Mouse (Mus musculus): Measurements from ENCODE around the gene Pfdn2. TPM values are rescaled to one million over a fixed set of nuclear protein-coding genes. Genes with fewer than 3 reads are reported as not detected.

The Pfdn2 gene
- 1.4 and 1.5 TPM in 2 replicates for polyA plus RNA-seq (2012; rRNA removed; ENCODE audit: low replicate concordance)

GRCm38 (mm10) chr1:171345225-171346094 lies at the start of gene Pfdn2, which contains the start of gene Nit1:
Gene Pfdn2 (plus strand): TSS chr1:171345670.
Gene Nit1 (minus strand): TSS chr1:171345646.

GRCm38 (mm10) chr1:171328839-171329432 lies 16.5 kb upstream of the Pfdn2 start, which contains the start of gene Dedd:
Gene Dedd (plus strand): TSS chr1:171329145.

GRCm38 (mm10) chr1:171360656-171361055 lies 15.2 kb downstream of the Pfdn2 start, which contains the start of gene Klhdc9:
Gene Klhdc9 (minus strand): TSS chr1:171360798.

GRCm38 (mm10) chr1:171369845-171370556 lies 24.5 kb downstream of the Pfdn2 start, which contains the start of gene Nectin4:
Gene Nectin4 (plus strand): TSS chr1:171370099.

GRCm38 (mm10) chr1:171388376-171389102 lies 43.1 kb downstream of the Pfdn2 start, which contains the start of gene Arhgap30:
Gene Arhgap30 (plus strand): TSS chr1:171388954.

Other genes with a start within 250 kb of the Pfdn2 start
- gene Cfap126, start 231.8 kb upstream of the Pfdn2 start, polyA plus RNA-seq (2012; rRNA removed; ENCODE audit: low replicate concordance): 0.90 and 4.3 TPM in 2 replicates
- 189 and 291 TPM in 2 replicates for gene Sdhc, start 195.1 kb upstream of the Pfdn2 start, polyA plus RNA-seq (2012; rRNA removed; ENCODE audit: low replicate concordance)
- gene Mpz, start 195.0 kb upstream of the Pfdn2 start, polyA plus RNA-seq (2012; rRNA removed; ENCODE audit: low replicate concordance): 0.25 and 0.82 TPM in 2 replicates
- gene Pcp4l1, start 149.4 kb upstream of the Pfdn2 start, polyA plus RNA-seq (2012; rRNA removed; ENCODE audit: low replicate concordance): 27.8 and 42.5 TPM in 2 replicates
- 41.3 and 48.7 TPM in 2 replicates for gene Nr1i3, start 131.7 kb upstream of the Pfdn2 start, polyA plus RNA-seq (2012; rRNA removed; ENCODE audit: low replicate concordance)
- gene Tomm40l, start 123.2 kb upstream of the Pfdn2 start, polyA plus RNA-seq (2012; rRNA removed; ENCODE audit: low replicate concordance): 26.9 and 29.4 TPM in 2 replicates
- gene Apoa2, start 120.6 kb upstream of the Pfdn2 start, polyA plus RNA-seq (2012; rRNA removed; ENCODE audit: low replicate concordance): 2.0 and 3.7 TPM in 2 replicates
- gene Fcer1g, start 111.3 kb upstream of the Pfdn2 start, polyA plus RNA-seq (2012; rRNA removed; ENCODE audit: low replicate concordance): 24.2 and 71.8 TPM in 2 replicates
- 1.6 and 1.8 TPM in 2 replicates for gene Adamts4, start 95.2 kb upstream of the Pfdn2 start, polyA plus RNA-seq (2012; rRNA removed; ENCODE audit: low replicate concordance)
- gene Ndufs2, start 94.3 kb upstream of the Pfdn2 start, polyA plus RNA-seq (2012; rRNA removed; ENCODE audit: low replicate concordance): 127 and 139 TPM in 2 replicates
- gene B4galt3, start 75.3 kb upstream of the Pfdn2 start, polyA plus RNA-seq (2012; rRNA removed; ENCODE audit: low replicate concordance): 86.3 and 126 TPM in 2 replicates
- gene Ppox, start 64.5 kb upstream of the Pfdn2 start, polyA plus RNA-seq (2012; rRNA removed; ENCODE audit: low replicate concordance): 26.6 and 36.8 TPM in 2 replicates
- 30.2 and 30.4 TPM in 2 replicates for gene Usp21, start 57.7 kb upstream of the Pfdn2 start, polyA plus RNA-seq (2012; rRNA removed; ENCODE audit: low replicate concordance)
- gene Ufc1, start 50.6 kb upstream of the Pfdn2 start, polyA plus RNA-seq (2012; rRNA removed; ENCODE audit: low replicate concordance): 10.2 and 10.3 TPM in 2 replicates
- gene Dedd, start 16.5 kb upstream of the Pfdn2 start, polyA plus RNA-seq (2012; rRNA removed; ENCODE audit: low replicate concordance): 23.2 and 33.7 TPM in 2 replicates
- 60.9 and 66.1 TPM in 2 replicates for gene Nit1, start within 50 bp of the Pfdn2 start, polyA plus RNA-seq (2012; rRNA removed; ENCODE audit: low replicate concordance)
- gene Klhdc9, start 15.1 kb downstream of the Pfdn2 start, polyA plus RNA-seq (2012; rRNA removed; ENCODE audit: low replicate concordance): 0.37 and 0.47 TPM in 2 replicates
- 0.15 and 1.1 TPM in 2 replicates for gene Nectin4, start 24.4 kb downstream of the Pfdn2 start, polyA plus RNA-seq (2012; rRNA removed; ENCODE audit: low replicate concordance)
- 3.3 and 4.2 TPM in 2 replicates for gene Arhgap30, start 43.3 kb downstream of the Pfdn2 start, polyA plus RNA-seq (2012; rRNA removed; ENCODE audit: low replicate concordance)
- 58.8 and 75.3 TPM in 2 replicates for gene Usf1, start 65.6 kb downstream of the Pfdn2 start, polyA plus RNA-seq (2012; rRNA removed; ENCODE audit: low replicate concordance)
- 97.3 and 129 TPM in 2 replicates for gene Tstd1, start 73.2 kb downstream of the Pfdn2 start, polyA plus RNA-seq (2012; rRNA removed; ENCODE audit: low replicate concordance)
- gene F11r, start 91.9 kb downstream of the Pfdn2 start, polyA plus RNA-seq (2012; rRNA removed; ENCODE audit: low replicate concordance): 49.6 and 100 TPM in 2 replicates
- gene Alyref2, start 157.8 kb downstream of the Pfdn2 start, polyA plus RNA-seq (2012; rRNA removed; ENCODE audit: low replicate concordance): 2.1 and 6.4 TPM in 2 replicates
- gene Itln1, start 189.6 kb downstream of the Pfdn2 start, polyA plus RNA-seq (2012; rRNA removed; ENCODE audit: low replicate concordance): 328 and 1,186 TPM in 2 replicates
- 0.41 and 1.0 TPM in 2 replicates for gene Cd244a, start 213.5 kb downstream of the Pfdn2 start, polyA plus RNA-seq (2012; rRNA removed; ENCODE audit: low replicate concordance)

Measured in duodenum, adult 2 months (tissue).